Mouse (Mus musculus) testis, adult 2 months (tissue): ENCODE data around the gene Fzd5.

ENCODE experiments used
- CTCF ChIP-seq: fragments of 200-500 bp; IDR thresholded peaks from 2 replicates; pipeline ENCODE4 v1.5.1; 2012; ENCODE audit warnings: low read depth, mild to moderate bottlenecking, inconsistent platforms, low read length, moderate library complexity; ENCODE audit not compliant: control insufficient read depth, insufficient read depth, insufficient replicate concordance
- POLR2A ChIP-seq: fragments of 200-500 bp; IDR thresholded peaks from 2 replicates; pipeline ENCODE4 v1.6.1; 2012; ENCODE audit warnings: low read depth, mild to moderate bottlenecking, inconsistent platforms, low read length, moderate library complexity; ENCODE audit not compliant: control insufficient read depth

- TF ChIP-seq CTCF, result no peak
- TF ChIP-seq POLR2A, result no peak
Observed at GRCm38 (mm10) chr1:64691581-64691980, 46.0 kb downstream of the Fzd5 start.
